Mouse (Mus musculus) neutrophil, adult 5-6 weeks (primary cell): ENCODE results near the gene Prpf18. TPM values are rescaled to one million over a fixed set of nuclear protein-coding genes. Genes with fewer than 3 reads are reported as not detected.
A peak's percentile ranks its signal among the peaks of the same experiment; 100 is the strongest.

Source experiments
- ATAC-seq: fragments of 151-379, 151-347 bp; 2 replicates; pipeline ENCODE4 v1.8.0; 2017; ENCODE audit warnings: mild to moderate bottlenecking, moderate TSS enrichment; ENCODE audit not compliant: insufficient number of reproducible peaks, poor library complexity, low FRiP score, severe bottlenecking; ENCODE audit errors: extremely low read depth
- total RNA-seq: library from RNA; stranded (forward); fragments of 200-1000 nt; gene quantifications from 2 replicates; pipeline ENCODE4 v1.2.3, GENCODE M21; 2017

Gene Prpf18
- total RNA-seq, 1 experiment from 2014 or later = 88.8 TPM

GRCm38 (mm10) chr2:4582930-4583329 lies 69.0 kb downstream of the Prpf18 start:
- no peak for ATAC-seq

GRCm38 (mm10) chr2:4580666-4581065 lies 71.2 kb downstream of the Prpf18 start:
- ATAC-seq = peak; percentile 30; the same call in 1 of the 2 replicates

- no peak for ATAC-seq
Observed at GRCm38 (mm10) chr2:4579357-4580068, 72.4 kb downstream of the Prpf18 start.

GRCm38 (mm10) chr2:4578291-4578690 lies 73.6 kb downstream of the Prpf18 start:
- ATAC-seq = no peak

GRCm38 (mm10) chr2:4575975-4576374 lies 75.9 kb downstream of the Prpf18 start:
- ATAC-seq = no peak

GRCm38 (mm10) chr2:4575163-4575562 lies 76.8 kb downstream of the Prpf18 start:
- no peak for ATAC-seq

GRCm38 (mm10) chr2:4574251-4574650 lies 77.7 kb downstream of the Prpf18 start:
- no peak for ATAC-seq

GRCm38 (mm10) chr2:4573386-4573785 lies 78.5 kb downstream of the Prpf18 start:
- no peak for ATAC-seq

- ATAC-seq = no peak
Observed at GRCm38 (mm10) chr2:4572498-4573263, 79.2 kb downstream of the Prpf18 start.

Other genes starting within 250 kb of the Prpf18 start
- not detected in 2 replicates for gene Bend7, start 65.7 kb upstream of the Prpf18 start, total RNA-seq
- 11.0 and 17.6 TPM in 2 replicates for gene Sephs1, start 229.5 kb upstream of the Prpf18 start, total RNA-seq